Mouse (Mus musculus) ZHBTc4 (cell line): Measurements from ENCODE around the gene Chat.
"Not testable (repeated sequence)": the region's sequence is repeated elsewhere in the genome, so short reads cannot be mapped to it uniquely, and the experiment has no call there.

ENCODE experiments used
- DNase-seq: peaks from one replicate; pipeline ENCODE4 v3.0.0-alpha.2; 2011; ENCODE audit warnings: low read depth, low spot score

Chat gene

DNA sequence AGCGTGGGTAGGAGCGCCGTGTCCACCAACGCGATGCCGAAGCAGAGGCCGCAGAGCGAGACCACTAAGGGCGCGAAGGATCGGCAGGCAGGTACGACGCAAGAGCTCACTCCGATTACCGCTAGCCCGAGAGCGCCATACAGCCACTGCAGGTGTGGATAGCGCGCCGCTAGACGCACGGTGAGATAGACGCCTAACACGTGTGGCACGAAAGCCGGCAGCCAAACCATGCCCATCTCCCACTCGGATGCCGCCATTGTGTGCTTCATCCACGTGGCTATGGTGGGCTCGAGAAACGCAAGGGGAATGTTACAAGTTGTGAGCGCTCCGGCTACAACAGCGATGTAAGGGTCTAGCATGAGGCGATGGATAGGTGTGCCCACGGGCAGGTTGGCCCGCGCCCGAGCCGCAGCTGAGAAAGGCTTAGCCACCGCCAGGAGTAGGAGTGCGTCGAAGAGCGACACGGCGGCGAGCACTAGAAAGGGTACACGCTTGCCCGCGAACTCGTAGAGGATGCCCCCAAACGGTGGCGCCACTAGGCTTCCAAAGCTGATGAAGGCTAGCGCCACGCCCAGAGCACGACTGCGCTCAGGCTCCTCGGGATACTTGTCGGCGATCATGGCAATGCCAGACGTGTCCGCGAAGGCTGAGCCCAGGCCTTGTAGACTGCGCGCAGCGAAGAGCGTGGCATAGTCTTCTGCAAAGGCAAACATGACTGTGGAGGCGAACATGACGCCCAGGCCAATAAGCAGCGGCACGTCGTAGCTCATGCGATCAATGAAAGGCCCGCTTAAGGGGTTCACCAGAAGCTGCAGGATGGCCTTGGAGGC, 2.4 kb downstream of the Chat start:
- DNase-seq = peak; percentile 60

DNA sequence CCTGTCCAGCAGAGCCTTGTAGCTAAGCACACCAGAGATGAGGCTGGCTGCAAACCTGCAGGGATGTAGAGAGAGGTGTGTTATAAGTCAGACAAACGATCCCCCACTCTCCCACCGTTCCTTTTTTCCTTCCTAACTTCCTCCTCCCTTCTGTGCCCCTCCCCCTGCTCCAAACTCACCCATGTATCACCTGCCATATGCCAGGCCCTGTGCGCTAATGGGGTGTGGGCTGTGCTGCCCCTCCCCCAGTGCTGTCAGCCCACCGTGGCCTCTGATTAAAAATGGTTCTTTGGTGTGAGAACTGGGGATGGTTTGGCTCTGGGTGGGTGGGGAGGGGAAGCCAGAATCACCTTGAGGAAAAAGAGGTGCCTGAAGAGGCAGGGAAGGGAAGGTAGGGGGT, 13.2 kb downstream of the Chat start:
- DNase-seq = no peak

DNA sequence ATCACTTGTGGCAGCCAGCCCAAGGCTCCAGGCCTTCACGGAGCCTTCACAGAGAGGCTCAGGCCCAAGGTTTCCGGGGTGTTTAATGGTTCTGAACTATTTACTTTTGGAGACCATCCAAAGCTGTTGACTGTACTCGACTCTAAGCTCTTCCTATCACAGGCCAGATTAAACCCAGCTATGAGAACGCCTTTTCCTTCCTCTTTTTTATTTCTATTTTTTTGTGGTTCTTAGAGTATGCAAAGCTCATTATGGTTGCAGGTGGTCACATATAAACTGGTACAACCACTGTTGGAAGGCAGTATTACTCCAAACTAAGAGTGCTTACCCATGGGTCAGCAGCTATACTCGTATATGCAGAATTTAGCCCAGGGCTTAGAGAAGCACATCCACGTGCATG, 18.8 kb downstream of the Chat start:
- DNase-seq = no peak

DNA sequence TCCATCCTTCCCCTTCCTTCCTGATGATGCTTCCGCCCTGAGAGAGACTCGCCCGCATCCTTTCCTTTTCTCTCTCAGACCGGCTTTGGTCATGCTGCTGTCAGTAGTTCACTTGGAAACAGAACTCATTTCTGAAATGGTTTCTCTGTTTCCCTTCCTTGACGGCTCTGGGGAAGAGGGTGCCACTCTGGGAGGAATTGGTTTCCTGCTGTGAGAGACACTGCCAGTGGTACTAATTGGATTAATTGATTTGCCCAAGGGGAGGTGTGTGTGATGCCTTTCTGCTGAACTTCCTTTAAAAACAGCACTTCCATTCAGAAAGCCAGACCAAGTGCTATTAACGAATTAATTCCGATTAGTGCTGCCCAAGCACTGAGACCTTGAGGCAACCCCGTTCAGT, 22.3 kb downstream of the Chat start:
- no peak for DNase-seq

DNA sequence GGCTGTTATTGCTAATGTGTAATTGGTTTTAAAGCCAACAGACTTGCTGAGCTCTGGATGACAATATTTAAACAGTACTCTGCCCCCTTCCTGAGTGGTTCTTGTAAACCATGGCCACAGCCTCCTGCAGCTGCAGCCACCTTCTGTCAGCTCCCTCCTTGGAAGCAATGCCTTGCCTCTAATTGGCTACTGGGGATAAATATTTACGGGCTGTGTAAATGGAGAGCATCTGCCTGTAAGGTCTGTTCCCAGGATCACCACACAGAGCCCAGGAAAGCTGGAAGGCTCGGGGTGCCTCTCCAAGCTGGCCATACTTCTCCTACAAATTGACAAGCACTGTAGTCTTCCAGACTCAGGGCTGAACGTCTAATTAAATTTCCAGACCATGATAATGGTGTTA, 26.0 kb downstream of the Chat start:
- no peak for DNase-seq

DNA sequence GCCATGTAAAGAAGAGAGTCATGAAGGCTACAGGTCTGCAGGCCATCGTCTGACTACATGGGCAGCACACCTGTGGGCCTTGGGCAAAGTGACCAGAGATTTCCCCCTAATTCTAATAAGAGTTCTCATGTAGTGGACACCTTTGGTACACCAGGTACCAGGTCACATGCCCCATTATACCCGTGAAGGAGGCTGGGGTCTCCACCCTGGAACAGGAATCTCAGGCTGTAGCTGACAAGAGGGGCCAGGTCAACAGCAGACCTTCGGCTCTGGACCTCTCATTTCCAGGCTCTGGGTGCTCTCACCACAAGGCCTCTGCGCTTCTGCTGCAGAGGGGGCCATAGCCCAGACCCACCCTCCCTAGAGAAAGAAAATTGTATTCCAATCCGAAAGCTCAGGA, 26.5 kb downstream of the Chat start:
- no peak for DNase-seq

DNA sequence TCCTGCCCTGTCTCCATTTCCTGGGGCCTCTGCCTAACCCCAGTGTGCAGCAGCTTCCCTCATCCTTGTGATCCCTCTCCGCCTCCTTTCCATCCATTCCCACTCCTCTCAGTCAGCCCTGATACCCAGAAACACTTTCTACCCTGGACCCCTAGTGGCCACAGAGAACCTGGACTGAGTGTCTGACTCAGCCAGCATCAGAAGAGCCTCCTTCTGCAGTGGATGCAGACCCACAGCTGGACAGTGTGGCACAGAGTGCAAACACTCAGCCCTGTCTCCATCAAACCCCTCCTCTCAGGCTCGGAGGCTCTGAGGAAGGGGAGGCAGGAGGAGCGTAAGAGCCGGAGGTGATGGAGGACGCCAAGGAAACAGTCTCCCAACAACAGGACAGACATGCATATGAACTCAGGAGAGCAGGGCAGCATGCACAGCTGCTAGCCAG, 28.4 kb downstream of the Chat start:
- DNase-seq = peak; percentile 64

DNA sequence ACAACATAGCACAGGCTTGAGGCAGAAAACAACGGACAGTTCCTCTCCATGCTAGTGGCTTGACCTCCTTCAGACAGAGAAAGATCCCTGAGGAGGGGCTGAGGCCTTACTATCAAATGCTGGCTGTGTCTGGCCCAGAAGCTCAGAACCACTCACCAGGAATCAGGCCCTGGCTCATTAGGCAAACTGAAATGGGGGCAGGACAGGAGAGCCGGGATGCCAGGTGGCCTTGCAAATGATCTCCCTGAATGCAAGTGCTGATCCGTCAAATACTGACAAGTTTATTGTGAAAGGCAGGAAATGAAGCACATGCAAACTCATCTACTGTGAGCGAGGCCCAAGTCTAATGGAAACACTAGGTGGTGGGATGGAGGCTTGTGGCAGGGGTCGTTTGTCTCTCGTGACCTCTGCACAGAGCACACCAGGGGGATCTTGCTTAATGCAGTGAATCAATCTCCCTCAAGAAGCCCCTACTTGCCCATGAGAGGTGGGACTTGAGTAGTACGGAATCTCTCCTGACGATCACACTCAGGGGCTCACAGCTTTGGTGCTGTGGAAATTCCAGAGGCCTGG, 36.7 kb downstream of the Chat start:
- no peak for DNase-seq

DNA sequence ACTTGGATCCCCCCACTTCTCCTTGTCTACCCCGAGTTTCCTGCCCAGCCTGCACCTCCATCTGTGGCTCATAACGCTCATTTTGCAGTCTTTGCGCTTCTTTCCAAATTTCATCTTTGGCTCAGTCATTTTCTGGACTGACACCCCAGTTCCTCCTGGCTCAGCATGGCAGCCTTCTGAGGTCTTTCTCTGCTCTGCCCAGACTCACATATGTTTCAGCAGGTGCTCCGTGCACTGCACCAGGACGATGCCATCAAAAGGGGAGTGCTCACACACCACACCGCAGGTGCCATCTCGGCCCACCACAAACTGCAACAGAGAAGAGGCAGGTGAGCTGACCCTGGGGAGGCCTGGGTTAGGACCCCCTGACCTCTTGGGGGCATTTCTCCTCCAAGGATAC, 41.8 kb downstream of the Chat start:
- no peak for DNase-seq

DNA sequence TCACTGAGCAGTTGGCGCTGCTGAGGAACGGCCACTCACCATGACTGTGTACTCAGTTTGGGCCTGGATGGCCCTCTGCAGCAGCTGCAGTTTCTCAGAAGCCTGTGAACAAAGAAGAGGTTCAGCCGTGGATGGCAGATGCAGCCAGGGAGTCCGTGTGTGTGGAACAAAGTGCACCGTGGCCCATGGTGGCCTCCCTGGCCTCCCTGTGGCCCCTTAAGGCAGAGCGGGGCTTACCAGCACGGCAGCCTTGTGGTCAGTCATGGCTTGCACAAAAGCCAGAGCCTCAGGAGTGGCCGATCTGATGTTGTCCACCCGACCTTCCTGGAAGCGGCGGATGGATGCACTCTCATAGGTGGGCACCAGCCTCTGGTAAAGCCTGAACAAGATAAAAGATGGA, 47.0 kb downstream of the Chat start:
- no peak for DNase-seq

DNA sequence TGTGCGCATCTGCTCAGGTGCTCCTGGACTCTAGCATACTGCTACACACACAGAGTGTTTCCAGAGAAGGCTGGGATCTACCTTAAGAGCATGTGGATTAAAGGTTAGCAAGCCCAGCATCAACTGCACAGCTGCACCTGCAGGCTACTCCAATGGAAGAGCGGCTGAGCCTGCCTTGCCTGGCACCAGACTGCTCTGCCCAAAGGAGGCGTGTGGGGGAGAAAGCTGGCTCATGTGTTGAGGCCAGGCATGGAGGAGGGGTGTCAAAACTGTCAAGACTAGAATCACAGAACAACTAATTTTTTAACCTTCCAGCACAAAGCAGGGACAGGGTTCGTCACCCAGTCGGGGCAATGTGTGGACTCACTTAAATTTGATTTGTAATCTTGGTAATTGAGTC, 53.7 kb downstream of the Chat start:
- DNase-seq = no peak

DNA sequence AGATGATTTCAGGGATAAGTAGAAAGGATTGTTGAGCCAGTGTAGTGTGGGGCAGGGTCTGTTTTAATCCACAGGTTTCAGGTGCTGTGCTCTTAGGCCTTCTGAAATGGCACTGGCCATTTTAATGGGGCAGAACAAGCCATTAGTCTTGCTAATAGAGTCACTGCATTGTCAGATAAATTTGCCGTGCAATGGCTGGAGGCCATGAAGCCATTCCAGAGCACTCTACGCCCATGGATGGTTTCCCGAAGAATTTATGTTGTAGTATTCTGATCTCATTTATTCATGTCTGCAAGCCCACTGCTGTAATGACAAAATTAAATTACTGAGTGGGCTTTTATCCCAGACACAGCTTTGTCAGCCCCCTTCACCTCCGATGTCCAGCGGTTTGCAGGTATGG, 55.7 kb downstream of the Chat start:
- DNase-seq = no peak

DNA sequence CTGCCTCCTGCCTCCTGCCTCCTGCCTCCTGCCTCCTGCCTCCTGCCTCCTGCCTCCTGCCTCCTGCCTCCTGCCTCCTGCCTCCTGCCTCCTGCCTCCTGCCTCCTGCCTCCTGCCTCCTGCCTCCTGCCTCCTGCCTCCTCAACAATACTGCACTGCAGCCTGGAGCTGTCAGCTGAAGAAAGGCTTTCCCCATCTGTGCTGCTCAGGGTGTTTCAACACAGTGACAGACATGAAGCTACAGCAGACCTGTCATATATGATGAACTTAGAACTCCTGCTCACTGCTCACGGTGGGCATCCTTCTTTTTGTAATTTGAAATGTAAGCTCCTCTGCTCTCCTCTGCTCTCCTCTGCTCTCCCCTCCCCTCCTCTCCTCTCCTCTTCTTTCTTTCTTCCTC, 60.4 kb downstream of the Chat start:
- not testable (repeated sequence) for DNase-seq

DNA sequence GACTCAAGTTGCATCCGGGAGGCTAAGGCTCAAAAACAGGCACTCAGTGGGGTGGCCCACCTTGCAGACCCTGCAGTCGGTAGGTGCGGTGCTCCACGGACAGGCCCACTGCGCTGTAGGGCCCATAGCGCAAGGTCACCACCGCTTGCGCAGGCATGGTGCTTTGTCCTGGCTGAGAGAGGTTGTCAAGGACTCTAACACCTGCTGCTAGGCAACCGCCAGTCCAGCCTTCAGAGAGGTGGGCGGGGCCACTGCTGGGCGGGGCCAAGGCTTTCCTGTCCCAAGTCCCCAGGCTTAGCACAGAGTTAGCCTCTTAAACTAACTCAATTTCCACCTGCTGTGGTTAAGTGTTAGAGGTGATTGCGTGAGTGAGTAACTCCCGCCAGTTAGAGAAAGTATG, 77.6 kb downstream of the Chat start, which contains the start of gene 1700024G13Rik:
Gene 1700024G13Rik (minus strand): TSS at position 196 of the 400 bp plus-strand sequence.
- DNase-seq = peak; percentile 96

DNA sequence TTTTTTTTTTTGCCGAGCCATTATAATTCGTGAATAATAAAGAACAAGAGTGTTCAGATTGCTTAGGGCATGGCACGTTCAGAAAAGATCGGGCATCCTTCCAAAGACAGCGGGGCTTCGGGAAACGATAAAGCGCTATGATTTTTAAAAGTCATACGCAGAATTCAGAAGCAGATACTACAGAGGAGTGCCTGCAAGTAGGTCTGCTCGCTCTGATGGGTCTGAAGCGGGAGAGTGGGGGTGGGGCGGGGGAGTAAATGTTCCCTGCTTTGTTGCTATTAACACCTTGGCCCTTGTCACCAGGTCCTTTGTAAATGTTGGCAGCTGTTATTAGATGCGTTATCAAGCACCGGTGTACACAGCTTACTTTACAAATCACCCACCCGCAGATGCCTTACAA, 84.2 kb downstream of the Chat start:
- DNase-seq = no peak

DNA sequence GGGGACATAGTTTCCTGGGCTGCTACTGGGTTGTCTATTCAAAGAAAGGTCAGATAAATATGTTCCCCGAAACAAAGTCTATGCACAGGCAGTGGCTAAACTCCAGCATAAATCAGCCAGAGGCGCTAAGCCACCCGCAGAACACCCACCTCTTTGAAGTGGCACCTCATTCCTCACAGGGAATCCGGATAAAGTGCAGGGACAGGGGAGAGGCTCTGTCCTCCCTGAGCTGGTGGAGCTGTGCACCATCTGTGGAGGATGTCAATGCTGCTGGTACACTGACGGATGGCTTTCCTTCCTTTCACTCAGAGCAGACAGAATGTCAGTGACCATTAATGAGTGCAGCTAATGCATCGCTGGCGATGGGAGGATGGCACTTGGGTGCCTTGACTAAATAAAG, 84.7 kb downstream of the Chat start:
- DNase-seq = no peak

DNA sequence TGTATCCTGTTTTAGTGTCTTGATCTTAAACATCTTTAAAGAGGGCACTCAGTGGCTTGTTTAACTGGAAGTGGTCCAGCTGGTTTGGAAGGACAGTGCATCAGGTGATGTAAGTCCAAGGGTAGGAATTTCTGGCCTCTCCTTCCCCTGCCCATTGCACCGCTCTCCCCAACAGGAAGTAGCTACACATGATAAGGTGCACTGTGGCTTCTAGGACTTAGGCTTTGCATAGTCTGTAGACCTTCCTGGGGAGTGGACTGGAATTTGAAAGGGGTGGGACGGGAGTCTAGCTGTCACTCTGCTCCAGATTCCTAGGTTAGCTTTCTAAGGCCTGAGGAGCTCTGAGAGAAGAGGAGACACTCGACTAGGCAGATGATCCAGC, 85.7 kb downstream of the Chat start:
- DNase-seq = peak; percentile 76

DNA sequence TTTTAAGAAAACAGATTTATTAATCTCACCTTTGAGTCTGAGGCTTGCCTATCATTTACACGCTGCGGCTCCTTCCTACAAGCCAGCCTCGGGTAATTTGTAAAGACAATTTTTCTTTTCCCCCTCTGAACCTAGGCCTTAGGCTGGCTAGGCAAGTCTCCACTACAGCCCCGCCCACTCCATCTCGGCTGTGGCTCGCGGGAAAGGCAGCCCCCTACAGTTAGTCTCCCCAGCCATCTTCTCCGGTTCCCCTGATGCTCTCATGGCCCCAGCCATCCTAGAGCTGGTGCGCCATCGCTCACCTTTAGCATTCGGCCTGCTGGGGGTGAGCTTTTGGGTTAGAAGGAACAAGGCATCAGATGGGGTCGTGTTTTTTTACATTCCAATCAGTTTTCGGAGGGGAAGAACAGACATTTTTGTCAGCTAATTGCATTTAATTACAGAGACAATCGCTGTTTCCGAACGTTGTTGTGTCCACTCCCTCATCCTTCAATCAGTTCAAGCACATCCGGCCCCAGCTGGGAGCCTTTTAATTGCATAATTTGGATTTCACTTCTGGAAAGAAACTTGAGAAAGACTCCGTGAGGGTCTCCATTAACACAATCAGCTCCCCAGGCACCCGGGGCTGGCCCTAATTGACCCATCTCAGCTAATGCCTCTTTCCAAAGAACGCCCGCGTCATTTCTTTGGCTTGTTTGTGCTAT, 86.2 kb downstream of the Chat start:
- peak; percentile 84 for DNase-seq

DNA sequence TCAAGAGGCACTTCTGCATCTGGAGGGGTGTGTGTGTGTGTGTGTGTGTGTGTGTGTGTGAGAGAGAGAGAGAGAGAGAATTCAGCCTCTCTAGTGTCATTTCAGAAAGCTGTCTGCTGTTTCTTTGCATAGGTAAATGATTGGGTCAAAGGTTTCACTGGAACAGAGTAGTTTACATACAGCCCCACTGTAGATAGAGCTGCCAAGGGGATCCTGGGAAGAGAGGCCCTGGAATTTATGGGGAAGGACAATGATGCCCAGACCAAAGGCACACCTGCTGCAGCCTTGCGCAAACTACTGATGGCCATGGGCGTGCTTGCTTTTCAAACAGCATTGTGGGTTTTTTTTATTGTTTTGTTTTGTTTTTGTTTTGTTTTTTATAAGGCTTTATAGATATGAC, 93.3 kb downstream of the Chat start:
- no peak for DNase-seq

DNA sequence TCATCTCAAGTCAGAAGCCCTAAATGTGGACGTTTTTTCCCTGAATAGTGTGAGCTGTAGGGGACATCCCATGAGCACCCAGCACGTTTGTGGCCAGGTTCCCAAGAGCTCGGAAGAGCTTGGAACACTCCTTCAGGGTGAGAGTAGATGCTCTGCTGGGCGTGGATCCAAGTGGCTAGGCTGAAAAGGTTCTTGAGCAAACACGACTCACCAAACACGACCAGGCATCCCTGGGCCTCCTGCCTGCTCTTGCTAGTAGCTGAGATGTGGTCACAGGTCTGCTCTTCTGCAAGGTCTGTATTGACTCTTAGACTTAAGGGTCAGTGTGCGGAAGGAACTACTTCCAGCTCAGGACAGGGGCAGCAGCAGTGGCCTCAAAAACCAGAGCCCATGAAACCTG, 96.0 kb downstream of the Chat start:
- no peak for DNase-seq

DNA sequence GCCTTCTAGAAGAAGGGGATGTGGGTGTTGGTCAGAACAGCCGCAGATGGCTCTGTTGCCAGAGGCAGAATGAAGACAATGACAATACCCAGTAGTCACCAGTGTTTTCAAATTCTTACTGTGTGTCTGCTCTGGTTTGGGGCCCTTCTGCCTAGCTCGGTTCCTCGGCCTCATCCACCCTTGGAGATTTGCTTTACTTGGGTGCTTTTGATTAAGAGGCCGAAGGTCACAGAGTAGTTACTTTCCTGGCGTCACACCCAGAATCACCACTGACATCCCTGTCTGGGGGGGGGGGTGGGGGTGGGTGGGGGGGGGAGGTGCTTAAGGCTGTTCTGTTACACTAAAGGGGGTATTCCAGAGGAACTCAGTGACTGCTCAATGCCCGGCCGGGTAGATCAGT, 101.4 kb downstream of the Chat start:
- DNase-seq = peak; percentile 77
